Mouse (Mus musculus) stomach, embryonic 14.5 days (tissue): ENCODE data around the gene Fos. TPM values are rescaled to one million over a fixed set of nuclear protein-coding genes. Genes with fewer than 3 reads are reported as not detected.

Experiments
- ATAC-seq: fragments of 200-750 bp; cut with Nextera tagmentation; 2 replicates; pipeline ENCODE4 v1.8.0; 2017; ENCODE audit warnings: low read depth, moderate TSS enrichment; ENCODE audit not compliant: insufficient number of reproducible peaks, insufficient read depth, low FRiP score
- H3K27ac ChIP-seq: fragments of 300-500 bp; sonication (generic); 2 replicates; pipeline ENCODE4 v1.5.1; 2014; ENCODE audit warnings: mild to moderate bottlenecking, low read length, moderate library complexity, mixed read lengths
- H3K27me3 ChIP-seq: fragments of 300-500 bp; sonication (generic); 2 replicates; pipeline ENCODE4 v1.6.1; 2014; ENCODE audit warnings: low read length, control low read depth, mixed read lengths; ENCODE audit not compliant: control insufficient read depth, insufficient read depth
- H3K36me3 ChIP-seq: fragments of 300-500 bp; sonication (generic); 2 replicates; pipeline ENCODE4 v1.6.1; 2014; ENCODE audit warnings: mild to moderate bottlenecking, control low read depth, low read length, moderate library complexity, mixed read lengths; ENCODE audit not compliant: control insufficient read depth, insufficient read depth
- H3K4me1 ChIP-seq: fragments of 300-500 bp; sonication (generic); 2 replicates; pipeline ENCODE4 v1.6.1; 2014; ENCODE audit warnings: low read length, control low read depth, mixed read lengths; ENCODE audit not compliant: control insufficient read depth, insufficient read depth
- H3K4me2 ChIP-seq: fragments of 300-500 bp; sonication (generic); replicated peaks from 2 replicates; pipeline ENCODE4 v1.6.1; 2014; ENCODE audit warnings: low read depth, low read length, control low read depth
- H3K4me3 ChIP-seq: fragments of 300-500 bp; sonication (generic); 2 replicates; pipeline ENCODE4 v1.5.1; 2014; ENCODE audit warnings: low read depth, low read length, control low read depth
- H3K9ac ChIP-seq: fragments of 300-500 bp; sonication (generic); replicated peaks from 2 replicates; pipeline ENCODE4 v1.6.1; 2014; ENCODE audit warnings: low read depth, mild to moderate bottlenecking, control low read depth, low read length, moderate library complexity, mixed read lengths
- H3K9me3 ChIP-seq: fragments of 300-500 bp; sonication (generic); 2 replicates; pipeline ENCODE4 v1.6.1; 2016; ENCODE audit warnings: low read depth, low read length, control low read depth; ENCODE audit not compliant: control insufficient read depth
- WGBS: fragments of 180-500 bp; shearing (Covaris S2); extraction: QIAGEN DNeasy Blood & Tissue Kit; methylation state at CpG from one replicate; pipeline ENCODE4 v1.1.7; 2014; 5-methylcytosine and 5-hydroxymethylcytosine counted together
- polyA plus RNA-seq: library from polyadenylated mRNA; unstranded; fragments of >200 nt; fragmentation: Nextera tagmentation; extraction: Ambion mirVana; gene quantifications from 2 replicates; pipeline ENCODE4 v1.2.1, GENCODE M21; 2014

The Fos gene
- polyA plus RNA-seq, 1 experiment from 2014 or later: 8.6 TPM

DNA sequence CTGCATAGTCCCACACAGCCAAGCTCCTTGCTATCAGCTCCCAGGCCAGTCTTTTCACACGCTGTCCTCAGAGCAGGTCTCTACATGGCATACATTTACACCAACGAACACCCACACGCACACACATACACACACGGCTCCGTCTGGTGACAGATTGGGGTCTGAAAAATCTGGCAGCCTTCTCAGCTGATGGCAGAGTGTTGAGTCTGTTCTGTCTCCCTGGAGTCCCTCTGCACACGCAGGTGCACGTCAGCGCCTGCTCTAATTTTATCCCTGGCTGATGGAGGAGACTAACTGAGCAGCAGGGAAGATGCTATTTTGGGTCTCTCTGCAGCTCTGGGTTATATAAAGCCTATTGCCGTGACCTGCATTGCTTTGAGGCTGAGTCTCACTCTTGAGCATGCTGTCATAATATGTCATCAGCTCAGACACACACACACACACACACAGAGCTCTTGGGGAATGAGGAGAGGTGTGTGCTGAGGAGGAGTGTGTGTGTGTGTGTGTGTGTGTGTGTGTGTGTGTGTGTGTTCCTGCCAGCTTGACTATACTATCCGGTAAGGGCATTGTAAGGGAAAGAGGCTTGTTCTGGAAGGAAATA, 37.6 kb upstream of the Fos start:
- no peaks in the 10 kb centered on the region for H3K36me3 ChIP-seq
- H3K4me1 ChIP-seq: peaks cover 10% of the 10 kb centered on the region; the same call in 1 of the 2 replicates
- H3K9ac ChIP-seq: no peak overlapping the region
- 48% methylated on average over 10 of the region's 10 CpGs for WGBS
- no peaks in the 10 kb centered on the region for H3K27me3 ChIP-seq
- no peaks in the 10 kb centered on the region for H3K9me3 ChIP-seq
- no peak overlapping the region for H3K4me2 ChIP-seq
- ATAC-seq: peak; percentile 50; the same call in 1 of the 2 replicates
- 0 out of 2 replicates have a peak overlapping the region, but pooled peaks have one; percentile 23 for H3K27ac ChIP-seq
- no peak overlapping the region for H3K4me3 ChIP-seq

DNA sequence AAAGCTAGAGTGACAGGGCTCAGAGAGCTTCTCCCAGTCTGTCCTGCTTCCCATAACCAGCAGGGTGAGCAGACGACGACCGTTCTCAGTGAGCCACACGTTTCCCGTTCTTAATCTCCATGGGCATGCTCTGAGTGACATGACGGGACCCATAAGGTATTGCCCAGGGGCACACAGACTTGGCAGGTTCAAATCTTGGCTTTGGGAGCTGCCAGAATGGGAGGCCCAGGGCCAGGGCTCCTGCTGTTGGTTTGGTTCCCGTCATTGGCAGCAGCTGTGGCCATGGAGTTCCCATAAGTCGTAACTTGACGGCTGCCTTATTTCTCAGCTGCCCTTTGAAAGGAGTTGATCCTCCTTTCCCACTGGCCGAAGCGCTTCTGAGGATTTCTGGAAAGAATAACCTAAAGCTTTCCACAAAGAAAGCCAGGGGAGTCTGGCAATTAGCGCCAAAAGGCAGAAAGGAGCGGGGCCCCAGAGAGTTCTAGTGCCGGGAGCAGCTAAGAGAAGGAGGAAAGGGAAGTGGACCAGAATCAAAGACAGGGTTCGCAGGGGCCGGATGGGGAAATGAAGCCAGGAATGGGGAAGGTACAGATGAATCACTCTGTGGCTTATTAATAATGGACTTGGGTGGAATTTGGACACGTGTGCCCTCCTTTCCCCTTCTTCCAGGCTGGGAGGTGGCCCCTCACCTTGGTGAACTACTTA, 36.4 kb upstream of the Fos start:
- Histone ChIP-seq H3K4me3 (no peak overlapping the region), H3K27ac (peak overlapping the region; percentile 40; the same call in 1 of the 2 replicates), H3K36me3 (no peaks in the 10 kb centered on the region), H3K27me3 (no peaks in the 10 kb centered on the region), H3K4me1 (peaks cover 10% of the 10 kb centered on the region; the same call in 1 of the 2 replicates), H3K9me3 (no peaks in the 10 kb centered on the region), H3K9ac (no peak overlapping the region), H3K4me2 (no peak overlapping the region)
- 54% methylated on average over 17 of the region's 17 CpGs for WGBS
- ATAC-seq: no peak

DNA sequence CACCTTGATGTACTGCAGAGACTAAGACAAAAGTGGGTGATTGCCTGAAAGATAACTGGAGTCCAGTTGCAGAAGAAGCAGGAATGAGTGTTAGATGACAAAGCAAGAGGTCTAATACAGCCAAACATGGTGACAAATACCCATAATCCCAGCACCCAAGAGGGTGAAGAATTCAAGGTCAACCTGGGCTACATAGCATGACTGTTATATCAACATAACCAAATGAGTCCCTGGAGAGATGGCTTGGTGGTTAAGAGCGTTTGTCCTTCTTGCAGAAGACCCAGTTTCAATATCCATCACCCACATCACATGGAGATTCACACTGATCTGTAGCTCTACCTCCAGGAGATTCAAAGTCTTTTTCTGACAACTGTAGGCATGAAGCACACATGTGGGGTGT, 30.2 kb upstream of the Fos start:
- Histone ChIP-seq H3K4me2 (no peak overlapping the region), H3K27me3 (no peaks in the 10 kb centered on the region), H3K4me3 (no peak overlapping the region), H3K36me3 (no peaks in the 10 kb centered on the region), H3K27ac (no peak overlapping the region), H3K4me1 (no peaks in the 10 kb centered on the region), H3K9me3 (no peaks in the 10 kb centered on the region), H3K9ac (no peak overlapping the region)
- no peak for ATAC-seq
- WGBS: 92% methylated on average over 1 of the region's 1 CpGs

DNA sequence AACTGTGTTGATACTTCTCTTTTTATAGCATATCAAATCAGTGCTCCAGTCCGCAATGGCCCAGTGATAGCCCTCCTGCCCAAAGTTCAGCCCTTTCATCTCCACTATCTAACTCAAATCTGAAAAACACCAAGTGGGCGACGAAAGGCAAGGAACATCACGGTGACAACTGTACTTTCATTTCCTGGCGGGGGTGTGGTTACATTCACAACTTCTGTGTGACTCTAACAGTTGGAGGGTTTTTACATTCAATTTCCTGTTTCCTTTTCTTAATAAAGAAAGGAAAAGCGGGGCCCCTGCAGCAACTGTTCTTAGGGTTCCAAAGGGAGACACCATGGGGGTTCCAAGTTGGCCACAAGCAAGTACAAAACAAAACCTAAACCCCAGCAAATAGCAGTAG, 29.0 kb upstream of the Fos start:
- Histone ChIP-seq H3K4me3 (no peak overlapping the region), H3K9ac (no peak overlapping the region), H3K36me3 (no peaks in the 10 kb centered on the region), H3K4me2 (no peak overlapping the region), H3K4me1 (no peaks in the 10 kb centered on the region), H3K9me3 (no peaks in the 10 kb centered on the region), H3K27me3 (no peaks in the 10 kb centered on the region), H3K27ac (no peak overlapping the region)
- 57% methylated on average over 6 of the region's 6 CpGs for WGBS
- ATAC-seq: no peak

DNA sequence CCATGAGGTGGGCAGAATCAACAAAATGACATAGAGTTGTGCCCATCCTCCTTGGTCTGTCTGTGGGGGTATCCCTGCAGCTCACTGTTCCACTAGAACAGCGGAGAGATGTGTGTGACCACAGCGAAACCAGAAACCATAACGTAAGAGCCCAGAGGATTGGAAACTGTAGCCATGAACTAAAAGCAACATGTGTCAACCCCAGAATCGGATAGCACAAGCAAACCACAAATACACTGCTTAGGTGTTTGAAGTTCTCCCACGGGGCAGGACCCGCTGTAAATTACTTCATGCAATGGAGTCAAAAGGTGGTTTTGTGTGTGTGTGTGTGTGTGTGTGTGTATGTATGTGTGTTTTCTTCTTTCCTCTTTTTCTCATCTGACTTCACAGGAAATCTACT, 26.7 kb upstream of the Fos start:
- no peak overlapping the region for H3K4me3 ChIP-seq
- H3K27ac ChIP-seq: no peak overlapping the region
- H3K27me3 ChIP-seq: no peaks in the 10 kb centered on the region
- H3K9me3 ChIP-seq: no peaks in the 10 kb centered on the region
- H3K9ac ChIP-seq: no peak overlapping the region
- peaks cover 4% of the 10 kb centered on the region; the same call in 1 of the 2 replicates for H3K4me1 ChIP-seq
- 78% methylated on average over 6 of the region's 6 CpGs for WGBS
- no peak for ATAC-seq
- no peak overlapping the region for H3K4me2 ChIP-seq
- no peaks in the 10 kb centered on the region for H3K36me3 ChIP-seq

DNA sequence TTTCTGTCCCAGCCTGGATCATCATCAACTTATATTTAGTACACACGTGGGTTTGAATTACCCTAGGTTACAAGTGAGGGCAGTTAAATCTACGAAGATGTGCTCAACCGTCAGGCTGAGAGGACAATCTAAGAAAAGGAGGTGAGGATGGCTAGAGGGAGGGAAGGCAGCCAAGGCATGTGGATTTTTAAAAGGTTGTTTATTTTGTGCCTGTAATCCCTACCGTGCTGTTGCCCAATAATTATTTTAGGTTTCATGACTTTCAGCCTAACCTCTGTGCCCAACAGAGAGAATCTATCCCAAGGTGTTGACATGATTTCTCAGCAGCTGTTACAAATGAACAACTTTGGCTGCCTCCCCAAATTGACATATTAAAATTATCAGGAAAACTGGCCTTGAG, 26.2 kb upstream of the Fos start:
- H3K27me3 ChIP-seq: no peaks in the 10 kb centered on the region
- H3K27ac ChIP-seq: no peak overlapping the region
- ATAC-seq: no peak
- H3K36me3 ChIP-seq: no peaks in the 10 kb centered on the region
- no peak overlapping the region for H3K4me2 ChIP-seq
- peaks cover 7% of the 10 kb centered on the region; the same call in 1 of the 2 replicates for H3K4me1 ChIP-seq
- no peak overlapping the region for H3K9ac ChIP-seq
- no peak overlapping the region for H3K4me3 ChIP-seq
- H3K9me3 ChIP-seq: no peaks in the 10 kb centered on the region
- WGBS: 47% methylated on average over 4 of the region's 4 CpGs

DNA sequence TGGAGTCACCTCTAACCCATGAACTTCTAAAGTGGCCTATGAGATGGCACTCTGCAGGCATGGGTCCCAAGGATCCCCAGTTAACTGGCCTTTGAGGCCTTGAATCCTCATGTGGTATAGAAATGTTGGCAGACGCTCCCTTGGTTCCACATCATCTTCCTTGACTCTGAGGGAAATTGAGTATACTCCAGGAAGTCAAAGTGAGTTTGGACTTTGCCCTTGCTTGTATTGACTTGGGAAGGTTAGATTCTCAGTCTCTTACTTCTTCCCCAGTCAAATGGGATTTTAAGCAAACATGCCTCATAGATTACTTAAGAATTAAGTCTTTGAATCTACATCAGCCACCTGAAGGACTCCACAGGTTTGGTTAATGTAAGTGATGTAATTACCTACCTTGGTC, 24.2 kb upstream of the Fos start:
- no peak for ATAC-seq
- no peak overlapping the region for H3K27ac ChIP-seq
- no peak overlapping the region for H3K9ac ChIP-seq
- H3K4me3 ChIP-seq: no peak overlapping the region
- H3K9me3 ChIP-seq: no peaks in the 10 kb centered on the region
- H3K36me3 ChIP-seq: no peaks in the 10 kb centered on the region
- no peak overlapping the region for H3K4me2 ChIP-seq
- H3K4me1 ChIP-seq: peaks cover 7% of the 10 kb centered on the region; the same call in 1 of the 2 replicates
- 79% methylated on average over 1 of the region's 1 CpGs for WGBS
- no peaks in the 10 kb centered on the region for H3K27me3 ChIP-seq

DNA sequence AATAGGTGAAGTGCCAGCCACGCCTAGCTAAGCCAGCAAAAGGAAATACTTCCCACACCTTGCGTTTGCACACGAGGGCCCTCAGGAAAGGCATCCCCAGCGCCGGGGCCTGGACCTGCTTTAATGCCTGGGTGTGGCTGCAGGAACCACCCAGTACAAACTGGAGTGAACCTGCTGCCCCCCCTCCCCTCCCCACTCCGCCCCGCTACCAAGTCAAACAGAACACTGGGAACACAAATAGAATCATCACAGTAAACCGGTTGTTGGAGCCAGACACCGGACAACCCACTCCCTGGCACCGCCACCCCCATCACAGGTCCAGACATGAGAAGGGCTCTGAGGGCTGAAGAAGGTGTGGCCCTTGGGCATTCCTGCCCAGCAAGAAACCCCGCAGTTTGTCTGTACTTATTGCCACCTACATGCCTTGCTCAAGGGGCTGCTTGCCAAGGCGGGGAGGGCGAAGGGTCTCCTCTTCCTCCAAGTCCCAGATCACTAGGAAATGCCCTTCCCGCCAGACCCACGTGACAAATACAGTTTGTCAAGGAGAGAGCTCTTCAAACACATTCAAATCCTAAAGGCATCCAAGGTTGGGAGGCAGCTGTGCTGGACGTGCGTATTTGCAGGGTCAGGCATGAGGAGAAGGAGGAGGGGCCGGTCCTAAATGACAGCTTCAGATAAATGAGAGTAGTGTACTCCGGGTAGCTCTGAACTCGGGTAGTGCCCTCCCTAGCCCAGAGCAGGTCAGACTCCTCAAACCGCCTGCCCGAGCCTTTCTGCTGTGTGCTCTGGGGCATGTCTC, 21.8 kb upstream of the Fos start:
- peak; percentile 59 for ATAC-seq
- no peak overlapping the region for H3K4me3 ChIP-seq
- H3K9me3 ChIP-seq: no peaks in the 10 kb centered on the region
- H3K27me3 ChIP-seq: no peaks in the 10 kb centered on the region
- H3K9ac ChIP-seq: no peak overlapping the region
- 19% methylated on average over 22 of the region's 22 CpGs for WGBS
- H3K4me2 ChIP-seq: peak overlapping the region; percentile 24
- peaks cover 18% of the 10 kb centered on the region for H3K4me1 ChIP-seq
- H3K36me3 ChIP-seq: no peaks in the 10 kb centered on the region
- H3K27ac ChIP-seq: peak overlapping the region; percentile 90
